Comparison of ENCODE assay signal across 9 mouse cellular contexts in the genomic region with DNA sequence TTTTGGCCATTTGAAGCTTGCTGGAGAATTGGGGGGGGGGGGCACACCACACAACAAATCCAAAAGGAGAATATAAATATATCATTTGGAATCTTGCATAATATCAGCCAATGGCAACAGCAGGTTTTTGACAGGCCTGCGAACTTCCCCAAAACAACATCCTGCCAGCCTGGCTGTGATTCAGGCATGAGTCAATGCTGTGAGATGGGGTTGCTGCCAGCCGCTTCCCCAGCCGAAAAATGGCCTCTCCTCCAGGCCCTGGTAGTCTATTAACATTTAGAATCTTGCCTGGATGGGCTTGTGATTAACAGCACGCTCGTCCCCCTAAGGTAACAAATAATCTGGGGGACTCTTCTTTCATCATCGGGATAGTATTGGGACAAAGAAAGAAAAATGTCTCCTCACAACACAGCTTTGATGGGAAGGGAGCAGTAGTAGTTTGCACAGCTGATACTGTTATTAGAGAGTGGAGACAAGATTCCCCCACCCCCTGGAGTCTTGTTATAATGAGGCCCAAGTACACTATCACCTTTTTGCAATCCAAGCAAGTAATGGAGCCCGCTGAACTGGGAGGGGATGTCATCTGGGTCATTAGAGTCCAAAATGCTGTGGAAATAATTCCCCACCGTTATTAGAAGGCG.
DNase-seq lines count a peak whose midpoint lies in the region; ATAC-seq lines count a peak whose summit lies in the region.
"Had no signal": no experiment of that assay in that cellular context is flagged by ENCODE, and none has a peak within 500 bp of the region (broad histone marks: within the 10 kb centered on the region; RNA-seq: fewer than 3 reads in every experiment).

No protein-coding gene starts in this region.

- DNase-seq in ovary, postnatal 14 days (ENCODE audit: low spot score): peak; percentile 29
- DNase-seq in ovary, adult 18-20 months (ENCODE audit: low spot score): no peak
- peak; percentile 88 to 90 for DNase-seq in cerebellum, adult 18-20 months
- no peak for DNase-seq in heart, embryonic 10.5 days (ENCODE audit: low spot score)
- DNase-seq in left cerebral cortex, postnatal 4 days: peak; percentile 75
- DNase-seq in limb, embryonic 10.5 days (ENCODE audit: low spot score): no peak
- no peak for DNase-seq in urinary bladder, adult 2 months (ENCODE audit: low spot score)

- H3K27ac ChIP-seq in heart, embryonic 10.5 days: peak overlapping the region; percentile 68
- no peak overlapping the region; the same call in 1 of the 2 replicates for H3K27ac ChIP-seq in limb, embryonic 10.5 days
- no peak overlapping the region for H3K27ac ChIP-seq in kidney, embryonic 14.5 days (ENCODE audit: low read depth, low read length)

- no peak overlapping the region for H3K4me3 ChIP-seq in heart, embryonic 10.5 days
- H3K4me3 ChIP-seq in limb, embryonic 10.5 days: no peak overlapping the region
- no peak overlapping the region for H3K4me3 ChIP-seq in kidney, embryonic 14.5 days (ENCODE audit: low read length)
- H3K4me3 ChIP-seq: megakaryocyte, embryonic 14.5 days had no signal

- H3K4me2 ChIP-seq in kidney, embryonic 14.5 days (replicated peaks; ENCODE audit: low read depth, low read length): no peak overlapping the region

- no peaks in the 10 kb centered on the region for H3K27me3 ChIP-seq in heart, embryonic 10.5 days (ENCODE audit: insufficient read depth, poor library complexity, severe bottlenecking)
- H3K27me3 ChIP-seq in limb, embryonic 10.5 days (ENCODE audit: low read depth, poor library complexity, severe bottlenecking): no peaks in the 10 kb centered on the region
- no peaks in the 10 kb centered on the region for H3K27me3 ChIP-seq in kidney, embryonic 14.5 days (ENCODE audit: control insufficient read depth, insufficient read depth, low read length)

- H3K9ac ChIP-seq in kidney, embryonic 14.5 days (ENCODE audit: low read depth, low read length): no peak overlapping the region

- no peaks in the 10 kb centered on the region for H3K9me3 ChIP-seq in heart, embryonic 10.5 days
- H3K9me3 ChIP-seq in limb, embryonic 10.5 days (replicated peaks): no peaks in the 10 kb centered on the region
- H3K9me3 ChIP-seq in kidney, embryonic 14.5 days (ENCODE audit: control insufficient read depth, low read length): no peaks in the 10 kb centered on the region
- H3K9me3 ChIP-seq: megakaryocyte, embryonic 14.5 days had no signal

- H3K36me3 ChIP-seq in heart, embryonic 10.5 days: no peaks in the 10 kb centered on the region
- no peaks in the 10 kb centered on the region for H3K36me3 ChIP-seq in limb, embryonic 10.5 days
- no peaks in the 10 kb centered on the region for H3K36me3 ChIP-seq in kidney, embryonic 14.5 days (ENCODE audit: control insufficient read depth, insufficient read depth, low read length)

- WGBS in heart, embryonic 10.5 days: 77% methylated on average over 9 of the region's 9 CpGs
- 84% methylated on average over 9 of the region's 9 CpGs for WGBS in limb, embryonic 10.5 days
- 63% methylated on average over 9 of the region's 9 CpGs for WGBS in kidney, embryonic 14.5 days

- ATAC-seq in kidney, embryonic 14.5 days (ENCODE audit: low FRiP score, low TSS enrichment): no peak

- H3K4me1 ChIP-seq in heart, embryonic 10.5 days: peaks cover 36% of the 10 kb centered on the region
- H3K4me1 ChIP-seq in limb, embryonic 10.5 days: peaks cover 21% of the 10 kb centered on the region
- H3K4me1 ChIP-seq in kidney, embryonic 14.5 days (ENCODE audit: control insufficient read depth, insufficient read depth, low read length): peaks cover 18% of the 10 kb centered on the region; the same call in 1 of the 2 replicates

- intact Hi-C loops in left cerebral cortex, postnatal 4 days (cut with DNase I): no loop called here

Comparison
In these comparisons a context has a peak if more than half of its experiments do, and no peak if none do; other contexts are left out.
1. DNase-seq: peak in ovary, postnatal 14 days (single experiment), cerebellum, adult 18-20 months (2 of 2) and left cerebral cortex, postnatal 4 days (single experiment); none in ovary, adult 18-20 months (single experiment), heart, embryonic 10.5 days (single experiment), limb, embryonic 10.5 days (single experiment) and urinary bladder, adult 2 months (single experiment).